Mouse (Mus musculus) embryonic facial prominence, embryonic 13.5 days (tissue): ENCODE measurements at regions not wholly inside any gene's neighbourhood (a gene's known extent, or its start where the extent isn't known, plus 50 kb on each side); places are given as distances from the start of the nearest gene placed in this dataset.
"Not testable (repeated sequence)": the region's sequence is repeated elsewhere in the genome, so short reads cannot be mapped to it uniquely, and the experiment has no call there.

Experiments
- ATAC-seq: fragments of 200-750 bp; cut with Nextera tagmentation; 2 replicates; pipeline ENCODE4 v1.8.0; 2017; ENCODE audit warnings: low read depth; ENCODE audit not compliant: insufficient number of reproducible peaks, insufficient read depth, low FRiP score, low TSS enrichment
- H3K27ac ChIP-seq: fragments of 300-500 bp; sonication (generic); 2 replicates; pipeline ENCODE4 v1.5.1; 2015; ENCODE audit warnings: moderate library complexity, mild to moderate bottlenecking, inconsistent platforms
- H3K27me3 ChIP-seq: fragments of 300-500 bp; sonication (generic); 2 replicates; pipeline ENCODE4 v1.6.1; 2015; ENCODE audit warnings: mild to moderate bottlenecking, inconsistent platforms
- H3K36me3 ChIP-seq: fragments of 300-500 bp; sonication (generic); 2 replicates; pipeline ENCODE4 v1.6.1; 2015; ENCODE audit warnings: mild to moderate bottlenecking, inconsistent platforms
- H3K4me1 ChIP-seq: fragments of 300-500 bp; sonication (generic); 2 replicates; pipeline ENCODE4 v1.6.1; 2015; ENCODE audit warnings: inconsistent platforms
- H3K4me2 ChIP-seq: fragments of 300-500 bp; sonication (generic); 2 replicates; pipeline ENCODE4 v1.6.1; 2015; ENCODE audit warnings: moderate library complexity, mild to moderate bottlenecking, inconsistent platforms
- H3K4me3 ChIP-seq: fragments of 300-500 bp; sonication (generic); 2 replicates; pipeline ENCODE4 v1.5.1; 2015; ENCODE audit warnings: mild to moderate bottlenecking, inconsistent platforms
- H3K9ac ChIP-seq: fragments of 300-500 bp; sonication (generic); 2 replicates; pipeline ENCODE4 v1.6.1; 2015; ENCODE audit warnings: mild to moderate bottlenecking, inconsistent platforms
- H3K9me3 ChIP-seq: fragments of 300-500 bp; sonication (generic); 2 replicates; pipeline ENCODE4 v1.6.1; 2016; ENCODE audit warnings: inconsistent platforms
- WGBS: fragments of 180-500 bp; shearing (Covaris S2); methylation state at CpG from one replicate; pipeline ENCODE4 v1.1.7; 2015; ENCODE audit warnings: mixed read lengths; 5-methylcytosine and 5-hydroxymethylcytosine counted together

DNA sequence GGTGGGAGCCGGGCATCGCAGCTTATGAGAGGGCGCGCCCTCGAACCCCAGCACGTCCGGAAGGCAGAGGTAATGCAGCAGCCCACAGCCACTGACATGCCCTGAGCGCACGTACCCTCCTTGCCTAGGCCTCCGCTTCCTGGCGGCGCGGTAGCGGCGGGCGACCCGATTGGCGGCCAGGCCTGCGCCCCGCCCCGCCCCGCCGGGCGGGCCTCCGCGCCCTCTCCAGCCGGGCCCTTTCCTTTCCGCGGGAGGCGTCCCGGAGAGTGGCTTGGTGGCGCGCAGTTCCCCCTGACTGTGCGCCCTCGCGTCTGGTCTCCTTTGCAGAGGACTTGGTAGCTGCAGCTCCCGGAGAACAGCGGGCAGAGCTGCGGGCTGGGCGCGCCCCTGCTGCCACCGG is 461.1 kb downstream of the Gm21863 start:
- not testable (repeated sequence) for H3K27me3 ChIP-seq, H3K9me3 ChIP-seq, ATAC-seq, H3K36me3 ChIP-seq, H3K9ac ChIP-seq, H3K27ac ChIP-seq, H3K4me1 ChIP-seq
- 7% methylated on average over 38 of the region's 42 CpGs for WGBS
- peak overlapping the region; percentile 28 for H3K4me2 ChIP-seq
- peak overlapping the region; percentile 19; the same call in 1 of the 2 replicates for H3K4me3 ChIP-seq

DNA sequence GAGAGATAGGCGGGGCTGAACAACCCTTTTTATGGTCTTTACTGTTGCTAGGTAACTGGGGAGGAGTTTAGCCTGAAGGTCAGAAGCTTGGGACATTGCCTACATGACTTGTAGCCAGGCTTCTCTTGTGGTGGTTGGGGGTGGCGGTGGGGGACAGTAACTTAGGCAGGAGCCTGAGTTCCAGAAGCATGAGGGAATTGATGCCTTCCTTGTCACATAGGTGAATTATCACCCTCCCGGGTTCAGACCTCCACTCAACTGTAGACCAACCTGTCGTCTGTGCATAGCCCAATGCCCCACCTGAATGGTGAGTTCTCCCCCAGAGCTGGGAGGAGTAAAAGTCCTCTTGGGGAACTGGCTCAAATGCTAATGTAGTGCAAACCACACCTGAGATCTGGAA is 472.1 kb downstream of the Gm21863 start:
- WGBS = 79% methylated on average over 3 of the region's 4 CpGs
- ATAC-seq, H3K4me1 ChIP-seq: not testable (repeated sequence)

DNA sequence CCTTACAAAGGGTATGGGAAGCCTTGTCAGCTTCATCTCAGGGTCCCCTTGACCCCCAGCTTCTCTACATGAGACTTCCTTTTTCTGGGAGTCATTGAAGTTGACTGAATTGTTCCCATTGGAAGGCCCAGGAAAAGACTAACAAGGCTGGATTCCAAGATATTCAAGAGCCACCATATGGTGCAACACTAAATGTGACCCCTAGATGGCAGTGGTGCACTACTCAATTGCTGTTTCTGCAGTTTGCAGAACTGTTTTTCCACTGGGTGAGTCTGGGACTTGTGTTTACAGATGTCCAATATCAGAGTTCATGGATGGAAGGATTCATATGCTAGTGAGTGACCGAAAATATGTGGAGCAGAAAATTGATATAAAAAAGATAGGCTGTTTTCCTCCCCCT is 510.3 kb downstream of the Gm21863 start:
- H3K9ac ChIP-seq, H3K27me3 ChIP-seq, H3K4me1 ChIP-seq, H3K4me3 ChIP-seq, H3K36me3 ChIP-seq, H3K4me2 ChIP-seq, ATAC-seq, H3K27ac ChIP-seq: not testable (repeated sequence)
- H3K9me3 ChIP-seq = peaks cover 11% of the 10 kb centered on the region
- WGBS = 56% methylated on average over 1 of the region's 1 CpGs

More for the DNA sequence above, 472.1 kb downstream of the Gm21863 start:
- not testable (repeated sequence) for H3K4me3 ChIP-seq, H3K4me2 ChIP-seq, H3K27ac ChIP-seq, H3K9ac ChIP-seq, H3K36me3 ChIP-seq, H3K27me3 ChIP-seq, H3K9me3 ChIP-seq
